Comparison of ENCODE assay signal across 8 mouse cellular contexts in genomic region chr3:82144725-82145125, GRCm38 (mm10). TPM values are rescaled to one million over a fixed set of nuclear protein-coding genes. Genes with fewer than 3 reads are reported as not detected.
DNase-seq lines count a peak whose midpoint lies in the region; ATAC-seq and TF ChIP-seq lines count a peak whose summit lies in the region.

No protein-coding gene starts in this region.

- no peak for TF ChIP-seq CTCF in left cerebral cortex, adult 2 months (IDR thresholded peaks at IDR 0.05)
- TF ChIP-seq CTCF in olfactory bulb, adult 2 months (IDR thresholded peaks at IDR 0.05; ENCODE audit: insufficient read depth, low read depth, low read length) = no peak

- intact Hi-C loops in left cerebral cortex, adult 2 months (cut with DNase I) = loop anchor here (2.0 to 5.0 kb wide), 5 partner anchors 32 to 190 kb away; partner anchors contain the start of gene Gucy1b1
- intact Hi-C loops in left cerebral cortex, postnatal 10 days (cut with DNase I) = loop anchor here (5.0 to 10.0 kb wide), 2 partner anchors 72 to 190 kb away; partner anchors contain the start of gene Gucy1b1

- 7% methylated on average over 14 of the region's 14 CpGs for WGBS in embryonic facial prominence, embryonic 10.5 days
- 1% methylated on average over 14 of the region's 14 CpGs for WGBS in heart, embryonic 14.5 days
- WGBS in liver, embryonic 11.5 days = 7% methylated on average over 14 of the region's 14 CpGs
- WGBS in olfactory bulb, adult 2 months = 7% methylated on average over 14 of the region's 14 CpGs

- H3K9ac ChIP-seq in heart, embryonic 14.5 days (ENCODE audit: low read length) = peak overlapping the region; percentile 88
- peak overlapping the region; percentile 45 for H3K9ac ChIP-seq in liver, embryonic 11.5 days (ENCODE audit: low read depth, low read length)

- peak overlapping the region; percentile 76 for H3K4me2 ChIP-seq in heart, embryonic 14.5 days (ENCODE audit: low read length)
- peak overlapping the region; percentile 88 for H3K4me2 ChIP-seq in liver, embryonic 11.5 days

- peak in 1 of 2 experiments; percentile 31 for DNase-seq in left cerebral cortex, adult 2 months (ENCODE audit: extremely low spot score in 1 of 2, low spot score in 2 of 2)
- no peak for DNase-seq in left cerebral cortex, postnatal 10 days (ENCODE audit: extremely low spot score in 1 of 2, low spot score in 2 of 2)
- no peak for DNase-seq in embryonic facial prominence, embryonic 10.5 days (ENCODE audit: low spot score)
- DNase-seq in liver, embryonic 11.5 days (ENCODE audit: low spot score) = no peak
- DNase-seq in frontal cortex, adult 2 months (ENCODE audit: extremely low spot score in 1 of 2, low spot score in 1 of 2) = no peak
- no peak for DNase-seq in thymus, adult 18-20 months

- H3K27ac ChIP-seq in left cerebral cortex, adult 2 months = peak overlapping the region; percentile 88
- 0 out of 2 replicates have a peak overlapping the region, but pooled peaks have one; percentile 35 for H3K27ac ChIP-seq in embryonic facial prominence, embryonic 10.5 days (replicated peaks)
- peak overlapping the region; percentile 81 to 84 for H3K27ac ChIP-seq in heart, embryonic 14.5 days (replicated peaks in 1 of 2; ENCODE audit: control insufficient read depth in 1 of 2, insufficient read depth in 1 of 2, low read depth in 2 of 2, low read length in 2 of 2)
- H3K27ac ChIP-seq in liver, embryonic 11.5 days (ENCODE audit: low read depth, low read length) = no peak overlapping the region; the same call in 1 of the 2 replicates
- H3K27ac ChIP-seq in olfactory bulb, adult 2 months (ENCODE audit: insufficient read depth, low read depth, low read length) = peak overlapping the region; percentile 86

- H3K27me3 ChIP-seq in embryonic facial prominence, embryonic 10.5 days (replicated peaks; ENCODE audit: low read depth, poor library complexity, severe bottlenecking) = peaks cover 40% of the 10 kb centered on the region
- H3K27me3 ChIP-seq in heart, embryonic 14.5 days (ENCODE audit: control insufficient read depth, insufficient read depth, low read length) = no peaks in the 10 kb centered on the region
- no peaks in the 10 kb centered on the region for H3K27me3 ChIP-seq in liver, embryonic 11.5 days (replicated peaks; ENCODE audit: control insufficient read depth, insufficient read depth, low read length)

- no peaks in the 10 kb centered on the region for H3K36me3 ChIP-seq in embryonic facial prominence, embryonic 10.5 days (replicated peaks)
- no peaks in the 10 kb centered on the region for H3K36me3 ChIP-seq in heart, embryonic 14.5 days (ENCODE audit: control insufficient read depth, insufficient read depth, low read length)
- H3K36me3 ChIP-seq in liver, embryonic 11.5 days (ENCODE audit: control insufficient read depth, insufficient read depth, low read length) = no peaks in the 10 kb centered on the region

- no peaks in the 10 kb centered on the region for H3K9me3 ChIP-seq in embryonic facial prominence, embryonic 10.5 days
- no peaks in the 10 kb centered on the region for H3K9me3 ChIP-seq in heart, embryonic 14.5 days (ENCODE audit: control insufficient read depth, low read length)
- H3K9me3 ChIP-seq in liver, embryonic 11.5 days (ENCODE audit: control insufficient read depth, low read length) = no peaks in the 10 kb centered on the region

- H3K4me1 ChIP-seq in embryonic facial prominence, embryonic 10.5 days = peaks cover 13% of the 10 kb centered on the region
- H3K4me1 ChIP-seq in heart, embryonic 14.5 days (ENCODE audit: control insufficient read depth in 2 of 2, insufficient read depth in 2 of 2, low read length in 2 of 2) = peaks cover 2 to 17% of the 10 kb centered on the region in 2 experiments; a peak in 3 of 4 replicates
- H3K4me1 ChIP-seq in liver, embryonic 11.5 days (replicated peaks; ENCODE audit: control insufficient read depth, insufficient read depth, low read length) = peaks cover 5% of the 10 kb centered on the region
- H3K4me1 ChIP-seq in olfactory bulb, adult 2 months (ENCODE audit: control insufficient read depth, insufficient read depth, low read length) = peaks cover 6% of the 10 kb centered on the region; the same call in 1 of the 2 replicates

- ATAC-seq in heart, embryonic 14.5 days (ENCODE audit: insufficient number of reproducible peaks, insufficient read depth, low FRiP score, low read depth) = no peak; the same call in 1 of the 2 replicates
- ATAC-seq in liver, embryonic 11.5 days (replicated peaks; ENCODE audit: low FRiP score) = peak; percentile 38; the same call in 1 of the 2 replicates

- TF ChIP-seq POLR2A in olfactory bulb, adult 2 months (IDR thresholded peaks at IDR 0.05; ENCODE audit: insufficient read depth, low read depth, low read length) = no peak

- peak overlapping the region; percentile 71 for H3K4me3 ChIP-seq in left cerebral cortex, adult 2 months
- peak overlapping the region; percentile 61 for H3K4me3 ChIP-seq in embryonic facial prominence, embryonic 10.5 days
- H3K4me3 ChIP-seq in heart, embryonic 14.5 days (ENCODE audit: control insufficient read depth in 1 of 2, insufficient read depth in 1 of 2, low read depth in 1 of 2, low read length in 2 of 2) = peak overlapping the region; percentile 66 to 75
- peak overlapping the region; percentile 57 for H3K4me3 ChIP-seq in liver, embryonic 11.5 days (ENCODE audit: low read depth, low read length)
- H3K4me3 ChIP-seq in olfactory bulb, adult 2 months (ENCODE audit: insufficient read depth, low read depth, low read length) = peak overlapping the region; percentile 92

RNA-seq across cellular contexts. Expression of gene Gucy1a1, which starts 0.9 kb away (rescaled TPM):
- total RNA-seq in left cerebral cortex, adult 2 months (2021) = 10 to 100 TPM; 76.2 to 82.2 TPM
- total RNA-seq in left cerebral cortex, postnatal 10 days (2021) = 100 to 1,000 TPM in 1 of 2 experiments, 10 to 100 TPM in 1; 96.3 to 108 TPM
- polyA plus RNA-seq in embryonic facial prominence, embryonic 10.5 days (2016; fragmentation: Nextera tagmentation; extraction: Ambion mirVana) = 2.1 and 2.3 TPM in 2 replicates
- 61.0 and 69.3 TPM in 2 replicates for polyA plus RNA-seq in heart, embryonic 14.5 days (2014; fragmentation: Nextera tagmentation; extraction: Ambion mirVana)
- 18.4 and 18.8 TPM in 2 replicates for polyA plus RNA-seq in liver, embryonic 11.5 days (2014; fragmentation: Nextera tagmentation; extraction: Ambion mirVana)
- polyA plus RNA-seq in olfactory bulb, adult 2 months (2012; ENCODE audit: insufficient read depth, insufficient read length, low replicate concordance, missing spikeins) = not detected in 2 replicates
- 50.8 and 52.8 TPM in 2 replicates for polyA plus RNA-seq in frontal cortex, adult 2 months (2012; rRNA removed)
